Mouse (Mus musculus) intestine, embryonic 16.5 days (tissue): ENCODE results near the gene Lefty2. TPM values are rescaled to one million over a fixed set of nuclear protein-coding genes. Genes with fewer than 3 reads are reported as not detected.
A peak's percentile ranks its signal among the peaks of the same experiment; 100 is the strongest.

ENCODE experiments used
- ATAC-seq: fragments of 200-750 bp; cut with Nextera tagmentation; 2 replicates; pipeline ENCODE4 v1.8.0; 2017; ENCODE audit warnings: moderate TSS enrichment, moderate library complexity
- H3K27ac ChIP-seq: fragments of 300-500 bp; sonication (generic); 2 replicates; pipeline ENCODE4 v1.5.1; 2014; ENCODE audit warnings: mild to moderate bottlenecking, low read length
- H3K27me3 ChIP-seq: fragments of 300-500 bp; sonication (generic); replicated peaks from 2 replicates; pipeline ENCODE4 v1.6.1; 2014; ENCODE audit warnings: low read length, control low read depth, mixed read lengths; ENCODE audit not compliant: control insufficient read depth, insufficient read depth
- H3K36me3 ChIP-seq: fragments of 300-500 bp; sonication (generic); 2 replicates; pipeline ENCODE4 v1.6.1; 2014; ENCODE audit warnings: low read length, control low read depth; ENCODE audit not compliant: control insufficient read depth, insufficient read depth
- H3K4me1 ChIP-seq: fragments of 300-500 bp; sonication (generic); 2 replicates; pipeline ENCODE4 v1.6.1; 2014; ENCODE audit warnings: low read length, control low read depth, mixed read lengths; ENCODE audit not compliant: control insufficient read depth, insufficient read depth
- H3K4me2 ChIP-seq: fragments of 300-500 bp; sonication (generic); 2 replicates; pipeline ENCODE4 v1.6.1; 2014; ENCODE audit warnings: low read depth, low read length, control low read depth
- H3K4me3 ChIP-seq: fragments of 300-500 bp; sonication (generic); 2 replicates; pipeline ENCODE4 v1.5.1; 2014; ENCODE audit warnings: mild to moderate bottlenecking, low read length
- H3K9ac ChIP-seq: fragments of 300-500 bp; sonication (generic); 2 replicates; pipeline ENCODE4 v1.6.1; 2014; ENCODE audit warnings: low read depth, low read length
- H3K9me3 ChIP-seq: fragments of 300-500 bp; sonication (generic); 2 replicates; pipeline ENCODE4 v1.6.1; 2016; ENCODE audit warnings: low read length, control low read depth; ENCODE audit not compliant: control insufficient read depth
- WGBS: fragments of 180-500 bp; shearing (Covaris S2); extraction: QIAGEN DNeasy Blood & Tissue Kit; methylation state at CpG from one replicate; pipeline ENCODE4 v1.1.7; 2014; 5-methylcytosine and 5-hydroxymethylcytosine counted together
- polyA plus RNA-seq: library from polyadenylated mRNA; unstranded; fragments of >200 nt; fragmentation: Nextera tagmentation; extraction: Ambion mirVana; gene quantifications from 2 replicates; pipeline ENCODE4 v1.2.1, GENCODE M21; 2015

The Lefty2 gene
- polyA plus RNA-seq, 1 experiment from 2014 or later = not detected

DNA sequence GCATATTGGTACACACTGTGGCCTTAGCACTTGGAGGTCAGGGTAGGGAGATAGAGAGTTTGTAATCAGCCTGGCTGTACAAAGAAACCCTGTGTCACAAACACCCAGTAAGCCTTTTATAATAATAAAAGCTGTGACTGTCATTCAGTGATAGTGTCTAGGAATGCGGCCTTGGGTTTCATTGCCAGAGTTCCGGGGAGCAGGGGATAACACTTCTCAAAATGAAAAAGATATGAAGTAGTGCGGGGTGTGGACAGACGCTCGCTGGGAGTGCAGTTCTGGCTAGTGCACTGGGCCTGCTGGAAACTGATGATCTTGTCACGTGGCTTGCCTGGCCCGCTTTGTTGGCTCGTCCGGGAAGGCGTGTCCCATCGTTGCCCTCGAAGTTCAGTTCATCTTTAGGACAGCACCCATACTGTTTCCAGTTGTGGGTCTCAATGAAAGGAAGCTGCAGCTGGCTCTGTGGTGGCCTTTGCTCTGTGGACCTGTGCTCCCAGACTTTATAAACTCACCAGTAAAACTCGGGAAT lies 22.7 kb upstream of the Lefty2 start:
- Histone ChIP-seq H3K27ac (no peak overlapping the region), H3K4me1 (no peaks in the 10 kb centered on the region)
- WGBS = 56% methylated on average over 13 of the region's 13 CpGs

DNA sequence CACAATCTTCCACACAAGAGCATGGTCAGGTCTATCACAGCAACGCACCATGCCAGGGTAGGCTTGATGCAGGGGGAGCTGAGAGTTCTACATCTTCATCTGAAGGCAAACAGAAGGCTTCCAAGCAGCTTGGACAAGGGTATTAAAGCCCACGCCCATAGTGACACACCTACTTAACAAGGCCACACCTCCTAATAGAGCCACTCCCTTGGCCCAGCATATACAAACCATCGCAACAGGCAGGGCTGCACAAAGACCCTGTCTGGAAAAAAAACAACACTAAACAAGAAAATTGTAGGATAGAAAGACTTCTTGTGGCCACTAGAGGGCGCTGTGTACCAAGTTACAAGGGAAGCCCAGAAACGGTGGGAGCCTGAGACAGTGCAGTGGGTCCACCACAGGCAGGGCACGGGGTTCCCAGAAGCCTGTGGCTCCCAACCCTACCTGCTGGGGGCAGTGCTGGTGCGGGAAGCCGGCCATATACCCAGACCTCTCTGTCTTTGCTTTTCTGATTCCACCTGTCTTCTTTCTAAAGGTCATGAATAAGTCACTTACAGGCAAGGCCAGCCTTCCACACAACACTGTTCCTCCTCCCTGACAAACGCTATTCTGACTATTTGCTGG lies 18.9 kb upstream of the Lefty2 start:
- H3K27me3 ChIP-seq = no peaks in the 10 kb centered on the region
- no peaks in the 10 kb centered on the region for H3K9me3 ChIP-seq
- H3K36me3 ChIP-seq = no peaks in the 10 kb centered on the region
- no peak overlapping the region for H3K27ac ChIP-seq
- 19% methylated on average over 9 of the region's 9 CpGs for WGBS
- H3K4me2 ChIP-seq = no peak overlapping the region
- ATAC-seq = 0 out of 2 replicates have a peak, but pooled peaks have one; percentile 31
- no peak overlapping the region for H3K9ac ChIP-seq
- no peak overlapping the region for H3K4me3 ChIP-seq
- H3K4me1 ChIP-seq = no peaks in the 10 kb centered on the region

More for the DNA sequence above, 22.7 kb upstream of the Lefty2 start:
- Histone ChIP-seq H3K4me3 (no peak overlapping the region), H3K9me3 (no peaks in the 10 kb centered on the region), H3K36me3 (peaks cover 8% of the 10 kb centered on the region; the same call in 1 of the 2 replicates), H3K27me3 (no peaks in the 10 kb centered on the region), H3K4me2 (no peak overlapping the region), H3K9ac (no peak overlapping the region)
- no peak for ATAC-seq

DNA sequence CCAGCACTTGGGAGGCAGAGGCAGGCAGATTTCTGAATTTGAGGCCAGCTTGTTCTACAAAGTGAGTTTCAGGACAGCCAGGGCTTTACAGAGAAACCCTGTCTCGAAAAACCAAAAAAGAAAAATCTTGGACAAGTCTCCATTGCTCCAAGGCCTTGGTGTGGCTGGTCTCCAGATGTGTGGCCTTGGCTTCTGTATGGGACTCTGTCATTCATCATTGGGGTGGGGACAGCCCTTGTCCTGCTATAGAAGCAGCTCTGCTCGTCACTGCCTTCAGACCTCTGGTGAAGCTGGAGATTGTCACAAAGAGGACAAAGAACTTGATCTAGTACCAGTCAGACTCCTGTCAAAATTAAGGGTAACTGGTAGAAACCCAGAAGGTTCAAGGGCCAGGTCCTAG lies 18.3 kb upstream of the Lefty2 start:
- Histone ChIP-seq H3K36me3 (no peaks in the 10 kb centered on the region), H3K9me3 (no peaks in the 10 kb centered on the region), H3K4me1 (no peaks in the 10 kb centered on the region), H3K9ac (no peak overlapping the region), H3K4me2 (no peak overlapping the region), H3K27ac (no peak overlapping the region), H3K27me3 (no peaks in the 10 kb centered on the region), H3K4me3 (no peak overlapping the region)
- 82% methylated on average over 2 of the region's 2 CpGs for WGBS
- no peak for ATAC-seq

DNA sequence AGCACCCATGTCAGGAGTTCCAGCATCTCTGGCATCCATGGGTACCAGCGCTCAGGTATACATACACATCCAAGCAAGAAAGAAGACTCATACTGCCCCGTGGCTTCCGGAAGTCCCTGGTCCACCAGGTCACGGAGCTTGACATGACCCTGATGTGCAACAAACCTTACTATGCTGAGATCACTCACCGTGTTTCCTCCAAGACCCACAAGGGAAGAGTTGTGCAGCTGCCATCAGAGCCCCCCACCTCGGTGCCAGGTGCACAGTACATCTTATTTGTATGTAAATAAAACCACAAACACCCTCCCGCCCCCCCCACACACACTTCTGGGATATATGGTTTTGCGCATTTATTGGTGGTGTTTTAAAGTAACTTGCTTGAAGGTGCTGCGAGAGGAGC lies 17.8 kb upstream of the Lefty2 start:
- no peaks in the 10 kb centered on the region for H3K36me3 ChIP-seq
- H3K4me1 ChIP-seq = no peaks in the 10 kb centered on the region
- ATAC-seq = no peak
- no peak overlapping the region for H3K9ac ChIP-seq
- H3K27ac ChIP-seq = no peak overlapping the region
- H3K9me3 ChIP-seq = no peaks in the 10 kb centered on the region
- no peak overlapping the region for H3K4me3 ChIP-seq
- H3K27me3 ChIP-seq = no peaks in the 10 kb centered on the region
- H3K4me2 ChIP-seq = no peak overlapping the region
- 86% methylated on average over 9 of the region's 9 CpGs for WGBS

DNA sequence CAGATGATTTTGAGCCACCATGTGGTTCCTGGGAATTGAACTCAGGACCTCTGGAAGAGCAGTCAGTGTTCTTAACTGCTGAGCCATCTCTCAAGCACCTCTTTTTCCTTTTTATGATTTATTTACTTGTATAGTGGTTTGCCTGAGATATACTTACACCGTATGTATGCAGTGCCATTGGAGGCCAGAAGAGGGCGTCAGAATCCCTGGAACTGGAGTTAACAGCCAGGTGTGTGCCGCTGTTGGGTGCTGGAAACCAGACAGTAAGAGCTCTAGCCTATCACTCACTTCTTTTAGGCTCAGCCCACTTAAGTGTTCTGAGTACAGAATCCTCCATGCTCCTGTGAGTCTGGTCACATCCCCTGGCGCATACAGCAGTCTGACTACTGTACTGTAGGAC lies 15.4 kb upstream of the Lefty2 start:
- no peaks in the 10 kb centered on the region for H3K36me3 ChIP-seq
- H3K4me2 ChIP-seq = no peak overlapping the region
- H3K27me3 ChIP-seq = no peaks in the 10 kb centered on the region
- H3K9ac ChIP-seq = no peak overlapping the region
- no peaks in the 10 kb centered on the region for H3K4me1 ChIP-seq
- WGBS = 75% methylated on average over 4 of the region's 4 CpGs
- no peak for ATAC-seq
- H3K4me3 ChIP-seq = no peak overlapping the region
- no peak overlapping the region for H3K27ac ChIP-seq
- H3K9me3 ChIP-seq = no peaks in the 10 kb centered on the region

DNA sequence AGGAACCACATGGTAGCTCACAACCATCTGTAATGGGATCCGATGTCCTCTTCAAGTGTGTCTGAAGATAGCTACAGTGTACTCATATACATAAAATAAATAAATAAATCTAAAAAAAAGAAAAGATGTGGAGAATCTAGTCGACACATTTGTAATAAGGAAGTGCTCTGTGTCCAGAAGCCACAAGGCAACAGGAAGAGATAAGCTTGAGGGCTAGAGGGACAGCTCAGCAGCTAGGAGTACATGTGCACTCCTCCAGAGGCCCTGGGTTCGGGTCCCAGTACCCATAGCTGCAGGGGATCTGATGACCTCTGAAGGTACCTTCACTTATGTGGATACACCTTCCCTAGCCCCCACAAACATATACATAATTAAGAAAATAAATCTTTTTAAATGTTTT lies 11.1 kb upstream of the Lefty2 start:
- Histone ChIP-seq H3K27me3 (no peaks in the 10 kb centered on the region; the same call in 1 of the 2 replicates), H3K4me3 (no peak overlapping the region), H3K9me3 (no peaks in the 10 kb centered on the region), H3K4me2 (no peak overlapping the region), H3K4me1 (peaks cover 3% of the 10 kb centered on the region; the same call in 1 of the 2 replicates), H3K9ac (no peak overlapping the region), H3K36me3 (no peaks in the 10 kb centered on the region), H3K27ac (no peak overlapping the region)
- ATAC-seq = no peak
- WGBS = 73% methylated on average over 3 of the region's 3 CpGs

DNA sequence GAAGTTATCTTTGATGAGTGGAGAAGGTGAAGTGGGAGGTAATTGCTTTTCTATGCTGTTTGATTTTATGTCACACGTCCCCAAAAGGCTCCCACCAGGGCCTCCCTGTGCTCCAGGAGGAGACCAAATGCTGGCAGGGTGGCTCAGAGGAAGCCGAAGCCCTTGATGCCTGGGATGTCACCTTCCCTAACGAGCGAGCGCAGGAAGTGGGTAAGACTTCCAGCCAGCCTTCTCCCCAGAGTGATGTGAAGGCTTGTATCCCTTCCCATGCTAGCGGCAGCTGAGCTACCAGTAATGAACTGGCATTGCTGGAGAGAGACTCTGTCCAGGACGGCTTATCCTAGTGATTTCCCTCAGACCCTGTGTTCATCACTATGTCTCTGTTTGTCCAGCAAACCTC lies 9.2 kb upstream of the Lefty2 start:
- Histone ChIP-seq H3K27ac (no peak overlapping the region), H3K4me3 (no peak overlapping the region), H3K27me3 (no peaks in the 10 kb centered on the region; the same call in 1 of the 2 replicates), H3K9ac (no peak overlapping the region), H3K4me2 (no peak overlapping the region), H3K36me3 (no peaks in the 10 kb centered on the region), H3K4me1 (peaks cover 10% of the 10 kb centered on the region), H3K9me3 (no peaks in the 10 kb centered on the region)
- ATAC-seq = no peak
- 34% methylated on average over 7 of the region's 7 CpGs for WGBS

DNA sequence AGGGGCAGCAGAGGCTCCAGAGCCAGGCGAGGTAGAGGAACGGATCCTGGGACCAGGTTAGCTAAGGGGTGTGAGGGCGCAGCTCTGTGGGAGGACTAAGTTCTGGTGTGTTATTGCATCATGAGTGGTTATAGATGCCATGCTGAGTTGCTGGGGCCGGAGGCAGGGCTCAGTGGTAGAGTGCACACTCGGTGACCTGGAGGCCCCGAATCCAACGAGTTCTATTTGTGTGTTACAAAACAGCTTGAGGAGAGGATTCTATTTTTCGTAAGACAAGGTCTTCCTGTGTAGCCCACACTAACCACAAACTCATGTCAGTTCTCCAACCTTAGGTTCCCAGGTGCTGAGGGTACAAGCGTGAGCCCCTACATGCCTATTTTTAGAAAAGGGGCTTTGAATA lies 8.4 kb upstream of the Lefty2 start:
- 73% methylated on average over 9 of the region's 9 CpGs for WGBS
- Histone ChIP-seq H3K9me3 (no peaks in the 10 kb centered on the region), H3K4me2 (no peak overlapping the region), H3K4me1 (peaks cover 13% of the 10 kb centered on the region), H3K9ac (no peak overlapping the region), H3K4me3 (no peak overlapping the region), H3K36me3 (no peaks in the 10 kb centered on the region), H3K27ac (no peak overlapping the region), H3K27me3 (no peaks in the 10 kb centered on the region; the same call in 1 of the 2 replicates)
- ATAC-seq = no peak

DNA sequence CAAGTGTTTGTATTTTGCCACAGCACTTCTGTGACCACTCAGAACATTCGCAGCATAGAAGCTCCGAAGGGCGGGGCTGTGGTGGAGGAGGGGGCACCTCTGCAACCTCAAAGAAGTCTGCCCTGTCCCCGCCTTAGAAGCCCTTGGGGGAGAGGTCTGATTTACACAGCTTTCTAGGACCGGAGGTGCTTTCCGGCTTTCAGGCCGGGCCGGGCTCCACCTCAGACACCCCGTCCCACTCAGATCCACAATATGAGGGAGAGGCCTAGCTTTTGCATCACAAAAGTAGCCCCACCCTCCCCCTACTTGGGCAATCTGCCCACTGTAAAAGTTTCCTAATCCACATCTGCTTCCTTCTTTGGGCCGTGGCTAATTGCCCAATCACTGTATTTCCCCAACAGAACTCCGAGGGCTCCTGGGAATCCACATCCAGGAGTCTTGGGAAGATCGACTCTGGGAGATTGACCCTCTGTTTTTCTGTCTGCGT lies 4.3 kb upstream of the Lefty2 start:
- WGBS = 9% methylated on average over 13 of the region's 13 CpGs
- H3K4me3 ChIP-seq = peak overlapping the region; percentile 18

More for the DNA sequence above, 4.3 kb upstream of the Lefty2 start:
- H3K4me1 ChIP-seq = peaks cover 13% of the 10 kb centered on the region
- H3K9me3 ChIP-seq = no peaks in the 10 kb centered on the region
- H3K9ac ChIP-seq = peak overlapping the region; percentile 55; the same call in 1 of the 2 replicates
- H3K27me3 ChIP-seq = peaks cover 8% of the 10 kb centered on the region
- H3K27ac ChIP-seq = peak overlapping the region; percentile 43
- peak; percentile 76 for ATAC-seq
- peak overlapping the region; percentile 41 for H3K4me2 ChIP-seq
- H3K36me3 ChIP-seq = no peaks in the 10 kb centered on the region
